Mouse (Mus musculus): ENCODE data around the gene Slit3. TPM values are rescaled to one million over a fixed set of nuclear protein-coding genes. Genes with fewer than 3 reads are reported as not detected.

Slit3 gene
- polyA plus RNA-seq, 1 experiment from 2014 or later, result 14.2 TPM

DNA sequence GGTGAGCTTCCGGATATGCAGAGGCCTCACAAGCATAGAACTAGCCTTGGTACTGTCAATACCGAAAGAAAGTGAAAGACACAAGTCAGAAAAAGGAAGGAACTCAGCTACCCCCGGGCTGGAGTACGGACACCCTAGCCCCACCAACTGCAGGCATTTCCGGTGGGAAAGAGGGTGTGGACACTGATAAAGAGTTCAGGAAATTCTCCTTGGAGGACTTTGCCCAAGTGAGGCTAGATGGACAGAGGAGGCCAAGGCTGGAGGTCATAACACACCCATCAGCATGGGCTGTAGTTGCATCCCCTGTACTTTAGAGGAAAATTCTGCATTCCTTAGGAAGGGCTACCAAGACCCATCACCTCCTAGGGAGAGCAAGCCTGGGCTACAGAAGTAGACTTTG, 511.2 kb downstream of the Slit3 start:
- no peak overlapping the region for H3K27ac ChIP-seq (ENCODE audit: low read length)
- 63% methylated on average over 5 of the region's 5 CpGs for WGBS
- H3K9ac ChIP-seq (replicated peaks; ENCODE audit: low read depth), result no peak overlapping the region
- no peaks in the 10 kb centered on the region for H3K4me1 ChIP-seq (ENCODE audit: insufficient read depth, low read depth, low read length)
- TF ChIP-seq CTCF (IDR thresholded peaks at IDR 0.05), result no peak
- H3K36me3 ChIP-seq (ENCODE audit: insufficient read depth, low read length), result no peaks in the 10 kb centered on the region
- no peaks in the 10 kb centered on the region for H3K9me3 ChIP-seq (ENCODE audit: low read length)
- DNase-seq (ENCODE audit: low spot score) (no peak), ATAC-seq (no peak)
- no peak overlapping the region for H3K4me2 ChIP-seq (replicated peaks; ENCODE audit: low read depth, low read length)
- H3K27me3 ChIP-seq (replicated peaks; ENCODE audit: insufficient read depth, low read length), result no peaks in the 10 kb centered on the region
- H3K4me3 ChIP-seq (ENCODE audit: low read depth, low read length), result no peak overlapping the region

DNA sequence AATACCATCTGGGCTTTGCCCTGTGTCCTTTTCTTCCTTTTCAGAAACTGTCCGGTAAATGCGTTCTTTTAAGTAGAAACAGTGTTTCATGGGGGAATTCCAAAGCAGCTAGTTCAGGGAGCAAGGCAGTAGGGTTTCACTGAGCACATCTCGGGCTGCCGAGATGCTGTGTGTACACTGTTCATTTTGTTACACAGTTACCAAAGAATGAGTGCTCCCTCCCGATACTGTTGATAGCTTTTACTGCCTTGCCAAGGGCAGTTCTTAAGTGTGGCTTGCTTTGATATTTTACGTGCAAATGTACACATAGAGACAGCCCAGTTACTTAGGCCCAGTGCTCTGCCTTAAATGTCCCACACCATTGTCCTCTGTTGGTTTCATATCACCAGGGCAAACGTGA, 516.1 kb downstream of the Slit3 start:
- no peaks in the 10 kb centered on the region for H3K36me3 ChIP-seq (ENCODE audit: insufficient read depth, low read length)
- no peaks in the 10 kb centered on the region for H3K4me1 ChIP-seq (ENCODE audit: insufficient read depth, low read depth, low read length)
- H3K9ac ChIP-seq (replicated peaks; ENCODE audit: low read depth), result no peak overlapping the region
- ATAC-seq (no peak), DNase-seq (ENCODE audit: low spot score) (no peak)
- H3K9me3 ChIP-seq (ENCODE audit: low read length), result no peaks in the 10 kb centered on the region
- H3K4me2 ChIP-seq (replicated peaks; ENCODE audit: low read depth, low read length), result no peak overlapping the region
- 56% methylated on average over 7 of the region's 7 CpGs for WGBS
- H3K4me3 ChIP-seq (ENCODE audit: low read depth, low read length), result no peak overlapping the region
- no peak for TF ChIP-seq EP300 (IDR thresholded peaks at IDR 0.05)
- no peak for TF ChIP-seq CTCF (IDR thresholded peaks at IDR 0.05)
- no peak overlapping the region for H3K27ac ChIP-seq (ENCODE audit: low read length)
- no peaks in the 10 kb centered on the region for H3K27me3 ChIP-seq (replicated peaks; ENCODE audit: insufficient read depth, low read length)

DNA sequence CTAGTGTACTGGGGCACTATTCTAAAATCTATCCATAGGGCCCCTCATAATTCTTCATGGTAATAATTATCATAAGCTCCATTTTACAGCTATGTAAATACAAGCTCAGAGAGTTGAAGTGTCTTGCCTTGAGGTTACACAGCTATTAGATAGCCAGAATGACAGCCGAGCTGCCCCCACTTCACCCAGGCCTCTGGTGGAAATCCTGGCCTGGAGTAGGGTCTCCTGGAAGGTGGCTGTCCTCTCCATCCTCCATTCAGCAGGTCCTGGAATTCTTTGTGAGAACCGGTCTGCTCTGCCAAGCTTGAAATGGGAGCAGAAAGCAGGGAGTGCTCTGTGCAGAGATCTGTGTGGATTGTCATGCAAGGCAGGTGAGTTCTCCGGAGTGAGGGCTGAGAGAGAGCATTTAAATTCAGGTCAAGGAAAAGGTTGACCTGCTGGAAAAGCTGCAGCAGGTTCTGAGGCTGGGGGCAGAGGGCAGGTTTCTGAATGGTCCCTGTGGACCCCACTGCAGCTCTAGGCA, 517.9 kb downstream of the Slit3 start:
- Histone ChIP-seq H3K4me1 (ENCODE audit: insufficient read depth, low read depth, low read length) (no peaks in the 10 kb centered on the region), H3K9me3 (ENCODE audit: low read length) (no peaks in the 10 kb centered on the region), H3K36me3 (ENCODE audit: insufficient read depth, low read length) (no peaks in the 10 kb centered on the region), H3K4me3 (ENCODE audit: low read depth, low read length) (no peak overlapping the region), H3K4me2 (replicated peaks; ENCODE audit: low read depth, low read length) (no peak overlapping the region), H3K9ac (replicated peaks; ENCODE audit: low read depth) (no peak overlapping the region), H3K27me3 (replicated peaks; ENCODE audit: insufficient read depth, low read length) (no peaks in the 10 kb centered on the region), H3K27ac (ENCODE audit: low read length) (no peak overlapping the region)
- no peak for DNase-seq (ENCODE audit: low spot score)
- ATAC-seq, result no peak
- TF ChIP-seq EP300 (IDR thresholded peaks at IDR 0.05), result no peak
- no peak for TF ChIP-seq CTCF (IDR thresholded peaks at IDR 0.05)
- WGBS, result 25% methylated on average over 3 of the region's 3 CpGs

DNA sequence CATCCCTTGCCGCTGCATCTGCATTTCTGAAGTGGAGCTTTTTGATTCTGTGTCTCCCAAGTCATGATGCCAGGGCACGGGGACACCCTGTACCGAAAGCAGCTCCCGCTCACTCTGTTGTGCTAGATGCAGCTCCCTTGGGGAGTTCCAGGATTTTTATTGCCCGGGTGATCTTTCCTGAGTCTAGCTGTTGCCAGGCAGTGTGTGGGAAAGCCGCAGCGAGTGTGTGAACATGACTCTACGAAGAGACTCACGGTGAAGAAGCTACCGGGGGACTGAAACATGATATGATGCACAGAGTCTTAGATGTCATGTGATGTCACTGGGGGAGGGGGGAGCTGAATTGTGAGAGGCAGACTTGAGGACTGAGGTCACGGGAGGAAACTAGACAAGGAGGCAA, 518.4 kb downstream of the Slit3 start:
- Histone ChIP-seq H3K4me2 (replicated peaks; ENCODE audit: low read depth, low read length) (no peak overlapping the region), H3K9ac (replicated peaks; ENCODE audit: low read depth) (no peak overlapping the region), H3K4me3 (ENCODE audit: low read depth, low read length) (no peak overlapping the region), H3K9me3 (ENCODE audit: low read length) (no peaks in the 10 kb centered on the region), H3K27me3 (replicated peaks; ENCODE audit: insufficient read depth, low read length) (no peaks in the 10 kb centered on the region), H3K36me3 (ENCODE audit: insufficient read depth, low read length) (no peaks in the 10 kb centered on the region), H3K27ac (ENCODE audit: low read length) (no peak overlapping the region), H3K4me1 (ENCODE audit: insufficient read depth, low read depth, low read length) (no peaks in the 10 kb centered on the region)
- ATAC-seq, result no peak
- 37% methylated on average over 11 of the region's 11 CpGs for WGBS
- no peak for DNase-seq (ENCODE audit: low spot score)
- TF ChIP-seq CTCF (IDR thresholded peaks at IDR 0.05) (no peak), EP300 (IDR thresholded peaks at IDR 0.05) (no peak)

DNA sequence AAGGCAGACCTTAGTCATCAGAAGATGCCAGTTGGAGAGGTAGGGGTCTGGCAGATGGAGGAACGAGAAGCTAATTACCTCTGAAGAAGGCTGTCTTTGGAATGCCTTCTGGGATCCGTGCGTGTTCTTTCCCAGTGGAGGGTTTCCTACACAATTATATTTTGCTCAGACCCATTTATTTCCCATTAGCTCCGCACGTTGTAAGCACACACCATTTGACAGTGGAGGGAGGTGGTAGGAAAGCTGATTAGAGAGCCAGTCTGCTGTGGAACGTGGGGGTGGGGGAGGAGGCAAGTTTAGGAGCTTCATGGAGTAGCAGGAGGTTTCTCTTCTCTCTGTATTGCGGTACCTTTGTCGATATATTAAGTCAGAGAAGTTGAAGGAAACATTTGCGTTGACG, 530.3 kb downstream of the Slit3 start:
- ATAC-seq, result no peak
- H3K9me3 ChIP-seq (ENCODE audit: low read length), result no peaks in the 10 kb centered on the region
- H3K4me1 ChIP-seq (ENCODE audit: insufficient read depth, low read depth, low read length), result no peaks in the 10 kb centered on the region
- DNase-seq (ENCODE audit: low spot score), result no peak
- no peaks in the 10 kb centered on the region for H3K36me3 ChIP-seq (ENCODE audit: insufficient read depth, low read length)
- H3K9ac ChIP-seq (replicated peaks; ENCODE audit: low read depth), result no peak overlapping the region
- no peak overlapping the region for H3K4me2 ChIP-seq (replicated peaks; ENCODE audit: low read depth, low read length)
- TF ChIP-seq EP300 (IDR thresholded peaks at IDR 0.05) (no peak), CTCF (IDR thresholded peaks at IDR 0.05) (no peak)
- 84% methylated on average over 10 of the region's 10 CpGs for WGBS
- no peaks in the 10 kb centered on the region for H3K27me3 ChIP-seq (replicated peaks; ENCODE audit: insufficient read depth, low read length)
- no peak overlapping the region for H3K27ac ChIP-seq (ENCODE audit: low read length)
- H3K4me3 ChIP-seq (ENCODE audit: low read depth, low read length), result no peak overlapping the region

DNA sequence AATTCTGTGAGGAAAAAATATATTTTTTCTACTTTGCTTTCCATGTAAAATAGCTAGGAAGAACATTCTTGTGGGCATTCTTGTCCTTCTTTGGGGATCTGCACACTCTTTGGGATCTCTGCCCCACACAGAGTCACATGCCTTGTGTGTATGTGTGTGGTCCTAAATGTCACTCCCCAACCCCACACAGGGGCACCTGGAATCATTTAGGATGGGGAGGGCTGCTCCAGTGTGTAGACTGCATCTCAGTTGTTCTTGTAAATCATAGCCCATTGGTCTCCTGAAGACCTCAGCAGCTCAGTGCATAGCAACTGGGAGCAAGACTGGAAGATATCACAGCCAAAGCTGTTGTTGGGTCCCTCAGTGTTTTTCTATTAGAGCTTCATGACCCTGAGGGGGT, 534.8 kb downstream of the Slit3 start:
- H3K9me3 ChIP-seq (ENCODE audit: low read length), result no peaks in the 10 kb centered on the region
- no peak overlapping the region for H3K27ac ChIP-seq (ENCODE audit: low read length)
- H3K9ac ChIP-seq (replicated peaks; ENCODE audit: low read depth), result no peak overlapping the region
- ATAC-seq (no peak), DNase-seq (ENCODE audit: low spot score) (no peak)
- H3K36me3 ChIP-seq (ENCODE audit: insufficient read depth, low read length), result no peaks in the 10 kb centered on the region
- no peak overlapping the region for H3K4me3 ChIP-seq (ENCODE audit: low read depth, low read length)
- no peak overlapping the region for H3K4me2 ChIP-seq (replicated peaks; ENCODE audit: low read depth, low read length)
- no peaks in the 10 kb centered on the region for H3K4me1 ChIP-seq (ENCODE audit: insufficient read depth, low read depth, low read length)
- H3K27me3 ChIP-seq (replicated peaks; ENCODE audit: insufficient read depth, low read length), result no peaks in the 10 kb centered on the region
- TF ChIP-seq EP300 (IDR thresholded peaks at IDR 0.05) (no peak), CTCF (IDR thresholded peaks at IDR 0.05) (no peak)

DNA sequence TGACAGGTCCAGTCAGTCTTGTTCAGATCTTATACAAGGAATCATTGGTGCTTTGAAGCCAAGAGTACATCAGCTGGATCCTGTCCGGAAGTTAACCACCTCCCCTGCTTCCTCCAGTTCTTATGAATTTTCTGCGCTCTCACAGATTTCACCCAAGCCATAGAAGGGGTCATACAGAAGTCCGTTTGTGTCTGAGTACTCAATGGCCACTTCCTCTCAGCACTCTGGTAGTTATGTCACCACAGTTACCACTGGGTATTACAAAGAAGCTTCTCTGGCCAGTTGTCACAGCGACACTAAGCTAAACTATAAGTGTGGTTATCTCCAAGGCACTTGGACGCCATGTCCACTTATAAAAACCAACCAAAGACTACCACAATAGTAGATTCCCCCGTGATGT, 536.6 kb downstream of the Slit3 start:
- H3K36me3 ChIP-seq (ENCODE audit: insufficient read depth, low read length), result no peaks in the 10 kb centered on the region

More for the DNA sequence above, 536.6 kb downstream of the Slit3 start:
- DNase-seq (ENCODE audit: low spot score), result no peak
- no peak for ATAC-seq
- Histone ChIP-seq H3K27ac (ENCODE audit: low read length) (no peak overlapping the region), H3K4me3 (ENCODE audit: low read depth, low read length) (no peak overlapping the region), H3K27me3 (replicated peaks; ENCODE audit: insufficient read depth, low read length) (no peaks in the 10 kb centered on the region), H3K9ac (replicated peaks; ENCODE audit: low read depth) (no peak overlapping the region), H3K4me2 (replicated peaks; ENCODE audit: low read depth, low read length) (no peak overlapping the region), H3K4me1 (ENCODE audit: insufficient read depth, low read depth, low read length) (no peaks in the 10 kb centered on the region), H3K9me3 (ENCODE audit: low read length) (no peaks in the 10 kb centered on the region)
- WGBS, result 72% methylated on average over 6 of the region's 6 CpGs
- TF ChIP-seq EP300 (IDR thresholded peaks at IDR 0.05), result no peak
- TF ChIP-seq CTCF (IDR thresholded peaks at IDR 0.05), result no peak

Data from lung, postnatal 0 days (tissue).